Mouse (Mus musculus) heart, embryonic 11.5 days (tissue): ENCODE measurements at regions not wholly inside any gene's neighbourhood (a gene's known extent, or its start where the extent isn't known, plus 50 kb on each side); places are given as distances from the start of the nearest gene placed in this dataset.

ENCODE experiments used
- ATAC-seq: fragments of 200-750 bp; cut with Nextera tagmentation; replicated peaks from 2 replicates; pipeline ENCODE4 v1.8.0; 2017; ENCODE audit warnings: moderate library complexity; ENCODE audit not compliant: insufficient number of reproducible peaks, low FRiP score, low TSS enrichment
- H3K27ac ChIP-seq: fragments of 300-500 bp; sonication (generic); 2 replicates; pipeline ENCODE4 v1.5.1; 2014; ENCODE audit warnings: mild to moderate bottlenecking, low read depth, low read length
- H3K27me3 ChIP-seq: fragments of 300-500 bp; sonication (generic); 2 replicates; pipeline ENCODE4 v1.6.1; 2014; ENCODE audit warnings: mild to moderate bottlenecking, low read length, mixed read lengths; ENCODE audit not compliant: control insufficient read depth, insufficient read depth
- H3K36me3 ChIP-seq: fragments of 300-500 bp; sonication (generic); 2 replicates; pipeline ENCODE4 v1.6.1; 2014; ENCODE audit warnings: mild to moderate bottlenecking, low read length, moderate library complexity, mixed read lengths; ENCODE audit not compliant: control insufficient read depth, insufficient read depth
- H3K4me1 ChIP-seq: fragments of 300-500 bp; sonication (generic); 2 replicates; pipeline ENCODE4 v1.6.1; 2014; ENCODE audit warnings: low read length; ENCODE audit not compliant: control insufficient read depth, insufficient read depth
- H3K4me2 ChIP-seq: fragments of 300-500 bp; sonication (generic); 2 replicates; pipeline ENCODE4 v1.6.1; 2014; ENCODE audit warnings: mild to moderate bottlenecking, moderate library complexity
- H3K4me3 ChIP-seq: fragments of 300-500 bp; sonication (generic); 2 replicates; pipeline ENCODE4 v1.5.1; 2014; ENCODE audit warnings: low read depth, low read length
- H3K9ac ChIP-seq: fragments of 300-500 bp; sonication (generic); 2 replicates; pipeline ENCODE4 v1.6.1; 2014; ENCODE audit warnings: mild to moderate bottlenecking, low read depth, low read length, moderate library complexity
- H3K9me3 ChIP-seq: fragments of 300-500 bp; sonication (generic); replicated peaks from 2 replicates; pipeline ENCODE4 v1.6.1; 2016; ENCODE audit warnings: low read length; ENCODE audit not compliant: control insufficient read depth
- WGBS: fragments of 180-500 bp; shearing (Covaris S2); extraction: QIAGEN DNeasy Blood & Tissue Kit; methylation state at CpG from one replicate; pipeline ENCODE4 v1.1.7; 2014; ENCODE audit not compliant: insufficient replicate concordance; 5-methylcytosine and 5-hydroxymethylcytosine counted together

DNA sequence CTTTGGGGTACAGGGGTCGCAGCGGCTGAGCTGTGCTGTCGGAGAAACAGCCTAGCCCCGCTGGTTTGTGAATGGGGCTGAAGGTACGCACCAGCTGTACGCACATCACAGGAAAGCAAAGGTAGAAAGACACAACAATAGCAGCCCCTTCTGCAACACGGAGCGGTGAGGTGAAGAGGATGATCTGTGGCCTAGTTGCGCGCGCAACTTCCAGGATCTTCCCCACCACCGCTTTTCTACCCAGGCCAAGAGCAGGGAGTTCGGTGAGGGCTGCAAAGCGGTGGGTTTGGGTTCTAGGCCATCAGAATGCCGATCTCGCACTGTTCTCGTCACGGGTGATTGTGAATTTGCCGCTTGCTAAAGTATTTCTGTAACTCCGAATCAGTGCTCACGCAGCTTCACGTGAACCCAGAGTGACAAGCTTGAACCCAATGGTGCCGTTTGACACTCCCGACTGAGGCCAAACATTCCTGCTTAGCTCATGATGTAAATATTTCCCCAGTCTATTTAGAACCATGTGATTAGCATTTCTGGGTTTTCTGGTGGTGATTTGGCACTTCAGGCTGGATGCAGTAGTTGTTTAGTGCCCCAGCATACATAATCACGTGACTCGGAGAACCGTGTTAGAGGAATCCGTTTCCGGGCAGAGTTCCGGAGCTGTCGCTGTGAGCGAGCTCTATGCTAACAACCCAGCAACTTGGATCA, 54.7 kb downstream of the Cryaa start:
- Histone ChIP-seq H3K36me3 (no peaks in the 10 kb centered on the region), H3K9ac (no peak overlapping the region), H3K27me3 (no peaks in the 10 kb centered on the region), H3K4me2 (no peak overlapping the region), H3K4me1 (peaks cover 25% of the 10 kb centered on the region), H3K27ac (no peak overlapping the region), H3K4me3 (no peak overlapping the region), H3K9me3 (no peaks in the 10 kb centered on the region)
- WGBS: 89% methylated on average over 32 of the region's 32 CpGs
- ATAC-seq: no peak

DNA sequence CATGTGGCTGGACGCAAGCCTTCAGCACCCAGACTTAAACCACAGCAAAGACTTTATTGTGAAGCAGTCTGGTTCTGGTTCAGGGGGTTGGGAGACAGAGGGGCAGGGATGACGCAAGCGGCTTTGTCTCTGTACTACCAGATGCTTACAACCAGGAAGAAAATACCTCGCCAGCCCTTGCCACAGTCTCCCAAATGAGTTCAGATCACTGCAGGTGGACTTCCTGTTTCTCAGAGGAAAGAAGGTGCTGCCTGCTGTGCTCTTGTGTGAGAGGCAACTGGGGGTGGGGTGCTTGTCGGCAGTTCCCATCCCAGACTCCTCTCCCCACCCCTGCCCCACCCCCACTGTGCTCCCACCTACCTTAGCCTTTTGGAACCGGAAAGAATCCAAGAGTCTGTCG, 56.9 kb downstream of the Cryaa start:
- WGBS: 42% methylated on average over 7 of the region's 7 CpGs
- no peaks in the 10 kb centered on the region for H3K36me3 ChIP-seq
- H3K4me3 ChIP-seq: no peak overlapping the region
- no peak overlapping the region for H3K4me2 ChIP-seq
- ATAC-seq: no peak
- no peak overlapping the region for H3K9ac ChIP-seq
- peaks cover 13% of the 10 kb centered on the region for H3K4me1 ChIP-seq
- H3K9me3 ChIP-seq: no peaks in the 10 kb centered on the region
- H3K27me3 ChIP-seq: no peaks in the 10 kb centered on the region
- no peak overlapping the region for H3K27ac ChIP-seq

DNA sequence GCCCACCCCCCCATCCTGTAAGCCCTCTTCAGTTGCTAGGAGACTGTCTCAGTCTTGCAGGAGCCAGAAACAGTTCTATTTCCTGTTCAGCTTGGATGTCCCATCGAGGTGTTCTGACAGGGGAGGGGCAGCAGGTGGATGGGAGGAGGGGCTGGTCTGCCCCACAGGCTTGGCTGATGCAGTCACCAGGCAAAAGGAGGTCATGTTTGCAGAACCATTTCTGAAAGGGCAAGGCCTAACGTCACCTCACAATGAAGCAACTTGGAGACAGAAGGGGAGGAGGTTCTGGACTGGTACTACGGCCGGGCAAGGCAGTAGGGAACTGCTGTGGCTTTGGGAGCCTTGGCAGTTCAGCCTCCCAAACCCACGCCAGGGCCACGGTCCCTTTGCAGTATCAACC, 59.1 kb downstream of the Cryaa start:
- Histone ChIP-seq H3K9me3 (no peaks in the 10 kb centered on the region), H3K36me3 (no peaks in the 10 kb centered on the region), H3K4me3 (no peak overlapping the region), H3K4me1 (peaks cover 4% of the 10 kb centered on the region; the same call in 1 of the 2 replicates), H3K27me3 (no peaks in the 10 kb centered on the region), H3K27ac (no peak overlapping the region), H3K9ac (no peak overlapping the region), H3K4me2 (no peak overlapping the region)
- 75% methylated on average over 6 of the region's 6 CpGs for WGBS
- no peak for ATAC-seq

DNA sequence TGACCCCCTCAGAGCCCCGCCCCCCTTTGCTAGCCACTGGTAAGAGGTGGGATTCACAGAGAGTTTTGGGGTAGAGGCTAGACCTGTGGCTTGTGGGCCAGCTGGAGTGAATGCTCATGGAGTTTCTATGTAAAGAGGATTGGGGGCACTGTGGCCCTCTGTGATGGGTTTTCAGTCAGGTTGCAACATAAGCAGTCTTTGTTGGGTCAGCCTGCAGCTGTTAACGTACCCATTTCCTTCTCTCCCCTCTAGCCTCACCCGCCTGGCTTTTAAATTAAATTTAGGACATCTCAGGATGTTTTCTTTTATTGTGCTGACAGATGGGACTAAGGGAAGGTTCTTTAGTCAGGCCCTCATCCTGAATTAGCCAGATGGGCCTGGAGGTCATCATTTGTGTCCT, 60.6 kb downstream of the Cryaa start:
- Histone ChIP-seq H3K4me3 (no peak overlapping the region), H3K9me3 (no peaks in the 10 kb centered on the region), H3K27me3 (no peaks in the 10 kb centered on the region), H3K4me2 (no peak overlapping the region), H3K4me1 (peaks cover 4% of the 10 kb centered on the region; the same call in 1 of the 2 replicates), H3K36me3 (no peaks in the 10 kb centered on the region), H3K9ac (no peak overlapping the region), H3K27ac (no peak overlapping the region)
- no peak for ATAC-seq
- 64% methylated on average over 3 of the region's 3 CpGs for WGBS

DNA sequence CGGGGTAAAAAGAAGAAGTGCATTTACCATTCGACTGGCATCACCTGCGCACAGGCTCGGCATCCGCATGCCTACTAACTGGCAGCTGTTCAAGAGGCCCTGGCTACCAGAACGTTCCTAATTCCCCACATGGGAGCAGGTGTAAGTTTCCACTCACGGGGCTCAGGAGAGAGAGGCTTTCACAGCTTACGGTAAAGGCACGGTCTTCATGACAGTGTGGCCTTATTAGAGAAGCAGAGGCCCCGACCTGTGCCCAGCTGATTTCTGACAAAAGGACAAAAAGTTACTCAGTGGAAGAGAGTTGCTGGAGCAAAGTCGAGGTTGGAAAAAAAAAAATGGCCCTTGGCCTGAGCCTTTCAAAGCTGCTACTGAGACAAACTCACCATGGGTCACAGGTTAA, 62.0 kb downstream of the Cryaa start:
- no peaks in the 10 kb centered on the region for H3K36me3 ChIP-seq
- no peak overlapping the region for H3K27ac ChIP-seq
- H3K4me1 ChIP-seq: peaks cover 4% of the 10 kb centered on the region; the same call in 1 of the 2 replicates
- no peaks in the 10 kb centered on the region for H3K27me3 ChIP-seq
- WGBS: 74% methylated on average over 11 of the region's 11 CpGs
- H3K9me3 ChIP-seq: no peaks in the 10 kb centered on the region
- ATAC-seq: no peak
- no peak overlapping the region for H3K4me3 ChIP-seq
- H3K9ac ChIP-seq: no peak overlapping the region
- H3K4me2 ChIP-seq: no peak overlapping the region

DNA sequence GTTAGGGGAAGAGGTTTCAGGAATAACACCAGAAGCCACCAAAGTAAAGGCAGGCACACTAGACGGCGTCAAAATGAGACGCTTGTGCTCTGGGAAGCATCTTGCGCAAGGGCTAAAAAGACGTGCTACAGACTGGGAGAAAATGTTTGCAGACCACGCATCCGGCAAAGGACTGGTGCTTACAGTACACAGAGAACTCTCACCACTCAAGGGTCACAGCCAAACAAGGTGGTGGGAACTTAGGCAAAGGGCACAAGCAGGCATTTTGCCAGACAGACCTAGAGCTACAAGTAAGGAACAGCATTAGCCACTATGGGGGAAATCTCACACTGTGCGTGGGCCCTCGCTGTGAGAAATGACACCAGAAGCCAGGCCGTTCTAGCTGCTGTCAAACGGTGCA, 62.5 kb downstream of the Cryaa start:
- H3K9me3 ChIP-seq: no peaks in the 10 kb centered on the region
- 77% methylated on average over 11 of the region's 11 CpGs for WGBS
- no peaks in the 10 kb centered on the region for H3K27me3 ChIP-seq
- no peak for ATAC-seq
- H3K4me2 ChIP-seq: no peak overlapping the region
- H3K27ac ChIP-seq: no peak overlapping the region
- H3K4me1 ChIP-seq: no peaks in the 10 kb centered on the region
- no peak overlapping the region for H3K9ac ChIP-seq
- no peaks in the 10 kb centered on the region for H3K36me3 ChIP-seq
- no peak overlapping the region for H3K4me3 ChIP-seq

DNA sequence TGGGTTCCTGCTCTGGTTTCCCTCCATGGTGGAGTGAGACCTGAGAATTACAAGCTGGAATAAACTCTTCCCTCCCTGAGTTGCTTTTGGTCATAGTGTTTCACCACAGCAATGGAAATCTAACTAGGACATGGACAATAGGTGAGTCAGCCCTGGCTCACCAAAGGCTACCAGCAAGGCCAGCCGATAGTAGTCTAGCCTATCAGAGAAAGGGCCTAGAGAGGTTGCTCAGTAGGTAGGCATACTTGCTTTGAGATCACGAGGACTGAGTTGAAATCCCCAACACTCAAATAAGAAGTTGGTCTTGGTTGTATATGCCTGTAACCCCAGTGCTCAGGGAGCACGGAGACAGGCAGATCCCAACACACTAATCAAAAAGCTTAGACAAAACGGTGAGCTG, 66.0 kb downstream of the Cryaa start:
- Histone ChIP-seq H3K36me3 (no peaks in the 10 kb centered on the region), H3K4me2 (no peak overlapping the region), H3K27ac (no peak overlapping the region), H3K27me3 (no peaks in the 10 kb centered on the region), H3K4me3 (no peak overlapping the region), H3K9ac (no peak overlapping the region), H3K4me1 (peaks cover 28% of the 10 kb centered on the region), H3K9me3 (no peaks in the 10 kb centered on the region)
- WGBS: 78% methylated on average over 4 of the region's 4 CpGs
- no peak for ATAC-seq

DNA sequence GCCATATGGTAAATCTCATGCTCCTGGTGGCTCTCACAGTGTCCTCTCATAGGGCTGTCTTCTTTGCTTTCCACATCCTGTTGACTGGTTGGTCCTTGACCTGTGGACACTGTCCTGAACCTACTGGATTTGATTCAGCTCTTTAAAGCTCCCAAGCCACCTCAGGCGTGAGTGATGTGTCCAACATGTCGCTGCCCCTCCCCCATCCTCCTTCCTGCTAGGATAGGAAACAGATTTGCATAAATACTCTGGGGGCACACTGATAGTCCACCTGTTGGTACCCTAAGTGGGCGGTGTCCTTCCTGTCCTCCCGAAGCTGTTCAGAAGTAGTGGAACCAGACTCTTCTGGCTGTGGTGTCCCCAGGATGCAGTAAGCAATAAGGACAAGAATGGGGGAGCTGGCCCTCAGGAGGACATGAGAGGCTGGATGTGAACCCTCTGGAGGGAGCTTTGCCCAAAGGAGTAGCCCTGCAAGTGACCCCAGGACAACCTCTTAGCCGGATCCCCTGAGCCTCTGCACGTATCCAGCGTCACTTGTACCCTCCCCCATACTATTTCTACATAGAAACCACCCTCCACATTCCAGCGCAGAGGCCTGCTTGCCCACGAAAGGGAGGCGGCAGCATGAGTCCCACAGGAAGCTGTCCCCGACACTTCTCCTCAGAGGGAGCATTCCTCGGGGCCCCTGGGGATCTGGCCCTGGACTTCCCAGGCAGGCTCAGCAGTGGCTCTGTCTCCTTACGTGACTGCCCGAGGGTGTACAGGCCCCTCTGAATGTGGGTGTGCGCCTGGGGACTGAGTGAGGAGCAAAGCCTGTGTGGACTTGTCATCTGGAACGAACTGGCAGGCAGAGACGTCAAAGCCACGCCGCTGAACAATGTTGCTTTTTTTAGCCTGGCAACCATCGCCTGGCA, 68.8 kb downstream of the Cryaa start:
- peak overlapping the region; percentile 48 for H3K4me2 ChIP-seq

More for the DNA sequence above, 68.8 kb downstream of the Cryaa start:
- peak; percentile 74 for ATAC-seq
- WGBS: 15% methylated on average over 20 of the region's 20 CpGs
- H3K27ac ChIP-seq: peak overlapping the region; percentile 98
- H3K36me3 ChIP-seq: no peaks in the 10 kb centered on the region
- no peak overlapping the region for H3K4me3 ChIP-seq
- peak overlapping the region; percentile 66 for H3K9ac ChIP-seq
- H3K4me1 ChIP-seq: peaks cover 33% of the 10 kb centered on the region
- no peaks in the 10 kb centered on the region for H3K27me3 ChIP-seq
- H3K9me3 ChIP-seq: no peaks in the 10 kb centered on the region
